Mouse (Mus musculus) spleen, adult 12 weeks (tissue): ENCODE results near the gene Stat6.
A peak's percentile ranks its signal among the peaks of the same experiment; 100 is the strongest.

Experiments used
- DNase-seq: peaks from one replicate; pipeline ENCODE4 v3.0.0; 2022; ENCODE audit warnings: low spot score

The Stat6 gene

GRCm38 (mm10) chr10:127674046-127674655 lies 31.4 kb downstream of the Stat6 start:
- DNase-seq: no peak

- DNase-seq: peak; percentile 68
These were observed 32.2 kb downstream of the Stat6 start for GRCm38 (mm10) chr10:127674794-127675522.

- DNase-seq: no peak
These were observed 33.1 kb downstream of the Stat6 start for GRCm38 (mm10) chr10:127675859-127676398.

- peak; percentile 80 for DNase-seq
These were observed 34.1 kb downstream of the Stat6 start for GRCm38 (mm10) chr10:127676691-127677548.

- peak; percentile 61 for DNase-seq
These were observed 35.0 kb downstream of the Stat6 start for GRCm38 (mm10) chr10:127677591-127678336.

GRCm38 (mm10) chr10:127679208-127679607 lies 36.4 kb downstream of the Stat6 start:
- DNase-seq: no peak

GRCm38 (mm10) chr10:127679881-127680280 lies 37.1 kb downstream of the Stat6 start:
- DNase-seq: no peak

- DNase-seq: no peak
These were observed 40.1 kb downstream of the Stat6 start for GRCm38 (mm10) chr10:127682886-127683285.

- no peak for DNase-seq
These were observed 48.3 kb downstream of the Stat6 start for GRCm38 (mm10) chr10:127691053-127691452.

- DNase-seq: no peak
These were observed 51.9 kb downstream of the Stat6 start for GRCm38 (mm10) chr10:127694636-127695035.

- no peak for DNase-seq
These were observed 53.0 kb downstream of the Stat6 start for GRCm38 (mm10) chr10:127695775-127696174.

GRCm38 (mm10) chr10:127698966-127699365 lies 56.2 kb downstream of the Stat6 start:
- no peak for DNase-seq

- DNase-seq: no peak
These were observed 60.5 kb downstream of the Stat6 start for GRCm38 (mm10) chr10:127703299-127703698.

- no peak for DNase-seq
These were observed 61.5 kb downstream of the Stat6 start for GRCm38 (mm10) chr10:127704293-127704692.

GRCm38 (mm10) chr10:127704766-127705220 lies 62.0 kb downstream of the Stat6 start, which contains the start of gene Myo1a:
Gene Myo1a (plus strand): TSS chr10:127705170.
- no peak for DNase-seq

- no peak for DNase-seq
These were observed 63.0 kb downstream of the Stat6 start for GRCm38 (mm10) chr10:127705783-127706182.

GRCm38 (mm10) chr10:127707721-127708120 lies 64.9 kb downstream of the Stat6 start:
- DNase-seq: no peak

GRCm38 (mm10) chr10:127708850-127709370 lies 66.1 kb downstream of the Stat6 start:
- no peak for DNase-seq

GRCm38 (mm10) chr10:127710331-127710730 lies 67.5 kb downstream of the Stat6 start:
- DNase-seq: no peak
